Mouse (Mus musculus) embryo, embryonic 10 days (tissue): ENCODE measurements around the gene Mroh2a.

ENCODE experiments used
- DNase-seq: peaks from one replicate; pipeline ENCODE4 v3.0.0-alpha.2; 2015; ENCODE audit warnings: low spot score

Gene Mroh2a

DNA sequence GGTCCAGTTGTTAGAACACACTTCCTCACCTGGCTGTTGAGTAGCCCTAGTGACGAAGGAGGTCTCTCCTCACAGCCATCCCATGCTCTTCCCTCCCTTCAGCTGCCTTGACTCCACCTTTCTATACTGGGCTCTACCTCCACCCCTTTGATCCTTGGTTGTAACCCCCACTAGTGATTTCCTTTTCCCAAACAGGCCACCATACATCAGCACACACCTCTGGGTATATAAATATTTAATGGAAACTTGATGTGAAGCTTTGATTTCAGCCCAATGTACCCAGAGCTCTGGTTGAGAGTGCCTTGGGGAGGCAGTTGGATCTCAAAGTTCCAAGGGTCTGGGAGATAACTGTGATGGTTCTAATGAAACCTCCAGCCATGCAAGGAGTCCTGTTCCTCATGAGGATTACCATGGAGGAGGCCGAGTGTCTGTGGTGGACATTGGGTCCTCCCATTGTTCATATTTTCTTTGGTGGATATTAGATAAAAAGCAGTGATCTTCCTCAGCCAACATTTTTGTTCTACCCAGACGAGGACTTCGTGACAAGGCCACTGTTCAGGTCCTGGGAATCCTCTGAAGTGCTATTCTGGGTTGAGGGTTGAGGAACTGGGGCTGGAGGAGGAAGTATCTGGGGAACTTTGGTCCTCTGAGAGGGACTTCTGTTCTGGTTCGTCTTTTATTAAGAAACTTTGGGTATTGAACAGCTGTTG is at the start of gene Mroh2a:
Gene Mroh2a (plus strand): TSS at position 317 of the 710 bp plus-strand sequence.
- no peak for DNase-seq

DNA sequence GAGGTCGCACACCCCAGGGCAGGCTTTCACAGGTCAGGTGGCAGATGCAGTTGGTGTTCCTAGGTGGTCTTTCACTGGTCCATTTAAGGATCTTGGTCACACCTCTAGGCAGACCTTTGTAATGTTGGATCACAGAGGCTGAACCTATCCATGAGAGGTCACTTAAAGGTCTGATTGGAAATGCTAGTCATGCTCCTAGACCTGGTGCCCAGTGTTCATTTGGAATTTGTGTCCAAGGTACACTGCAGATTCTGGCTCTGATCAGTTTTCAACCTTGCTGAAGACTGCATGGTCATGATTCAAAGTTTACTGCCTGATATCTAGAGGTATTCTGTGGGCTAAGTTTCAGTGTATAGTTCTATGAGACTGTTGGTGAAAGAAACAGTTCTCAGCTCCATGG is 47.1 kb upstream of the Mroh2a start:
- no peak for DNase-seq

DNA sequence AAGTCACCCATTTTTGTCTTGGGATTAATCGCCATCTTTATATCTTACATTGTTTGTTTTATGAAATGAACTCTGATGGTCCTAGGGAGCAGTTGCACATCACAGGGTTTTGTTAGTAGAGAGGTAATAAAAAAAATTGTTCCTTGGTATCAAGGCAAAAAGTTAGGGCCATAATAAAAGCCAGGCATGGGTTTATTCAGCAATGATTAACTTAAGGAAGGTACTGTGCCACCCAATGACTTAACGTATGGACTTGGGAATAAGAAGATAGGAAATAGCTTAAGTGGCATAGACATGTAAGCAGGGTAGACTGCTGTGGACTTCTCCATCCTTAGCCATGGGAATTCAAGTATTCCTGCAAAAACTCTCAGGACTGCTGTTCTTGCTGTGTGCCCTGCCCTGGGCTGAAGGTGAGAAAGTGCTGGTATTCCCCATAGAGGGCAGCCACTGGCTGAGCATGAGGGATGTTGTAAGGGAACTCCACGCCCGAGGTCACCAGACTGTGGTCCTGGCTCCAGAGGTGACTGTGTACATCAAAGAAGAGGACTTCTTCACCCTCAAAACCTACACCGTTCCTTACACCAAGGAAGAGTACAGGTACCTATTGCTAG is 40.4 kb upstream of the Mroh2a start:
- no peak for DNase-seq

DNA sequence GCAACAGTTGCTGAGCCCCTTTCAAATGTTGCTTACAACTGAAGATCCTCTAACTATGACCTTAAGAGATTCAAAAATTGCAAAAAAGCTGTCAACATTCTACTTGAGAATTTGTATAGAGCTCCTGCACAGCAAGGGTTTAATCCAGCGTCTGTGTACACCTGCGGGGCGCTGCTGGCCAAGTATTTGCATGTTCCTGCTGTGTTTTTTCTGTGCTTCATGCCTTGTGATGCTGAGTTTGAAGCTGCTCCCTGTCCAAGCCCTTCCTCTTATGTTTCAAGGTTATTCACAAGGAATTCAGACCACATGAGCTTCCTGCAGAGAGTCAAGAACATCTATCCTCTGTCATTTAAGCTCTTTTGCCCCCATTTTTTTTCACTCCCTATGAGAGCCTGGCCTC is 34.6 kb upstream of the Mroh2a start:
- DNase-seq = no peak

DNA sequence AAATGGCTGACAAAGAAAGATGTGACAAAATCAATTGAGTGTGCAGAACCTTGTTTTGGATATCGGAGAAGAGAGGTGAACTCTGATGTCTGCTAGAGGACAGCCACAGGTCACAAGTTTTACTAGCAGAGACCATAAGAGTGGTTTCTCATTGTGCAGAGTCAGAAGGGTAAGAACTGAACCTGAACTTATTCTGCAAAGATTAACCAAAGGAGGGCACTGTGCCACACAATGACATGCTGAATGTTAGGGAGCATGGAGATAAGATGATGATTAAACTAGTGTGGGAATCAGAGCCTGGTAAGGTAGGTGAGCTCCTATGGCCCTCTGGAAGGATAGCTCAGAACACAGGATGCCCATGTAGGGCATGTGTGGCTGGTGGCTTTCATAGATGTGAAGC is 31.1 kb upstream of the Mroh2a start:
- DNase-seq = no peak

DNA sequence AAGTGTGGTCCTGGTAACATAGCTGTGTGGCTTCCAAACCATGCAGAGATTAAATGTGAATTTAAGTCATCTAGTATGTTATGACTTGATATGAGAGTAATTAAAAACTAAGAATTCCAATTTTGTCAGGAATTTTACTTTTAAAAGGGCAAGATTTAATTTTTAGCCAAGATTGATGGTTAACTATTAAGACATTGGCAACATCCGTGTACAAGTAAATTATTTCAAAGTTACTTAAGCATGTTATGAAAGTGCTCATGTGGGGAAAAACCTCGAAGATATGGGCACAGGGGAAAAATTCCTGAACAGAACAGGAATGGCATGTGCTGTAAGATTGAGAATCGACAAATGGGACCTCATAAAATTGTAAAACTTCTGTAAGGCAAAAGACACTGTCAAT is 29.3 kb upstream of the Mroh2a start:
- no peak for DNase-seq

DNA sequence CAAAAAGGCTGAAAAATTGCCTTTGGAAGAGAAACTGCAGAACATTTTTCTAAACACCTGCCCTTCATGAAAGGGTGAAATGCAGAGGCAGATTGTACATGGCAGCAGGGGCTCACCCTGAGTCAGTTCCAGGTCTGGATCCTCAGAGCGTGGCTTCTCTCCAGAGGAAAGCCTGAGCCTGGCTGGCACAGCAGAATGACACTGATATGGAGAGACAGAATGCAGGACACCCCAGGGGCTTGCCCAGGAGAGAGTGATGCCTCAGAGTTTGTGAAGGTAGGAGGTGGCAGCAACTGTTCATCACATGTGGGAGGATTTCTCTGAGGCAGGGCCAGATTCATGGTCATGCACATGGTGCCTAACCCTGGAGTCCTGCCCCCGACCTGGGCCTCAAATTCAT is 26.8 kb upstream of the Mroh2a start:
- DNase-seq = no peak

DNA sequence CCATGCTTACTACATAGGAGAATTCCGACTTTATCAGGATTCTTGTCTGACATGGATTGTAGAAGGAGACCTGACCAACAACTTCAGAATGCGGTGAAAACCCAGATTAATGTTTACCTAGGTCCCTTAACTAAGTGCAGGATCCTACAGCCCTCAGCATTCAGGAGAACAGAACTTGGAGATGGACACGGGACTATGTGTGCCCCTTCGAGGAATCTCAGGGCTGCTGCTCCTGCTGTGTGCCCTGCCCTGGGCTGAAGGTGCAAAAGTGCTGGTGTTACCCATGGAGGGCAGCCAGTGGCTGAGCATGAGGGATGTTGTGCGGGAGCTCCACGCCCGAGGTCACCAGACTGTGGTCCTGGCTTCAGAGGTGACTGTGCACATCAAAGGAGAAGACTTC is 26.3 kb upstream of the Mroh2a start, which contains the start of gene Ugt1a2:
Gene Ugt1a2 (plus strand): TSS at position 146 of the 400 bp plus-strand sequence.
- no peak for DNase-seq

DNA sequence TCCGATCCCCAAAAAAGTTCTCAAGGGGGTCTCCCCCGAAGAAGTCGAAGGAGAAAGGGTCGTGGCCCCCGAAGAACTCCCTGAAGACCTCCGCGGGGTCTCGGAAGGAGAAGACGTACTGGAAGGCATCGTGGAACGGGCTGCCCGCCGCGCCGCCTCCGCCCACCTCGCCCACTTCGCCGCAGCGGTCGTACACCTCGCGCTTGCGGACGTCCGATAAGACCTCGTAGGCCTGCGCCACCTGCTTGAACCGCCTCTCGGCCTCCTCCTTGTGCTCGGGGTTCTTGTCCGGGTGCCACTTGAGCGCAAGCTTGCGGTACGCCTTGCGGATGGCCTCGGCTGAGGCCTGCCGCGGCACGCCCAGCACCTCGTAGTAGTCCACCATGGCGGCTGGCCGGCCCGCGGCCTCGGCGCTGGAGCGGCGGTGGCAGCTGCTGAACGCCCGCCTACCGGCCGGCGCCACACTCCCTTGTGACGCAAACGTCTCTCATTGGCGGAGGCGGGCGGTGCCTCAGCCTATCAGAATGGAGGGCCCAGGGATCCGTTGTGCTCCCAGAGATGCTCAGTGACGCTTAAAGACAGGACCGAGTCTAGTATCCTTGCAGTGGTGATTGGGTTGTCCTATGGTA is 21.4 kb upstream of the Mroh2a start, which contains the start of gene Dnajb3:
Gene Dnajb3 (minus strand): TSS at position 489 of the 629 bp plus-strand sequence.
- DNase-seq = peak; percentile 94

DNA sequence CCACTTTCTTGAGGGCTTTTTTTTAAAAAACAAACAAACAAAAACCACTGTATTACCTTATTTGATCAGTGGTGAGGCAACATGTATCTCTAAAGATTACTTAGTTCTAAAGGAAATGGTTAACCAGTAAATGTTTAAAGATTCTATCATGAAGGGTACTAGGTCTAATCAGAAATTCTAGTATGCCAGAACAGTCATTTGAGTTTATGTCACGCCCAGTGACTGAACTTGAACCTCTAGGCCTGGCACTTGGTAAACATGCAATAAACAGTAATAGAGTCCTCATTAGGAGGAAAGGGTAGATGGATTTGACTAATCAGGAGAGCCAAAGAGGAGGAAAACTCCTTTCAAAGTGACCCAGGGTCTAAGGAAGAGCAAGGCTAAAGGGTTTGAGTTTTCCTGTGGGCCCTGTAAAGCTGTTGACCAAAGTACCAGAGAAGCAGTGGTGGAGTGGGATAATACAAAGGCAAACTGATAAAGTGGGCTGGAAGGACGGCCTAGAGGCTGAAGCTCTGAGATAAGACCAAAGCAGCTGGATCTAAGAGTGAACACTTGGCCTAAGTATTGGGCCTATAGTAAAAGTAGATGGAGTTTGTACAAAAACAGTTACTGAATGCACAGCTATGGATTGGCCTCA is 19.8 kb upstream of the Mroh2a start:
- DNase-seq = no peak

DNA sequence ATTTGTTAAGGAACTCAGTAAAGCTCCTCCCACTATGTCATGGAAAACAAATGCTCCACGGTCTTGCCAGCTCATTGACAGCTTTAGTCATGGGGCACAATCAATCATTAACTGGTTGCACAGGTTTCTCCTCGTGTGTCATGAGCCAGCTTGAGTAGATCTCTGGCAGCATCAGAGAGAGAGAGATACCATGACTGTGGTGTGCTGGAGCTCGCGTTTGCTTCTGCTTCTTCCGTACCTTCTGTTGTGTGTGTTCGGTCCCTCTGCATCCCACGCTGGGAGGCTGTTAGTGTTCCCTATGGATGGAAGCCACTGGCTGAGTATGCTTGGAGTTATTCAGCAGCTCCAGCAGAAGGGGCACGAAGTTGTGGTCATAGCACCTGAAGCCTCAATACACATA is 15.0 kb upstream of the Mroh2a start, which contains the start of gene Ugt1a1:
Gene Ugt1a1 (plus strand): TSS at position 148 of the 400 bp plus-strand sequence.
- peak; percentile 54 for DNase-seq

DNA sequence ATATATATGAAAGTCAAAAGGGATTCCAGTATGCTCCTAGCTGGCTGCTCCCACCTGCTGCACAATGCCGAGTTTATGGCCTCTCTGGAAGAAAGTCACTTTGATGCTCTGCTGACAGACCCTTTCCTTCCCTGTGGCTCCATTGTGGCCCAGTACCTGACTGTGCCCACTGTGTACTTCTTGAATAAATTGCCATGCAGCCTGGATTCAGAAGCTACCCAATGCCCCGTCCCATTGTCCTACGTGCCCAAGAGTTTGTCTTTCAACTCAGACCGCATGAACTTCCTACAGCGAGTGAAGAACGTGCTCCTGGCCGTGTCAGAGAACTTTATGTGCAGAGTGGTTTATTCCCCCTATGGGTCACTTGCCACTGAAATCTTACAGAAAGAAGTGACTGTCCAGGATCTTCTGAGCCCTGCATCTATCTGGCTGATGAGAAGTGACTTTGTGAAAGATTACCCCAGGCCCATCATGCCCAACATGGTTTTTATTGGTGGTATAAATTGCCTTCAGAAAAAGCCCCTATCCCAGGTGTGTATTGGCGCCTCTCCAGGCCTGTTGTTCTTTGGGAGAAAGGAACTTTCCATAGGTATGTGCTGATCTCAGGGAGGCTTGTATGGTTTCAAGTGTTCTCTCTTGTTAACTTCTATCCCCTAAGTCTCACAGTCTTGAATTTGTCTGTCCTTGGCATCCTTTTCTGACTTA is 14.3 kb upstream of the Mroh2a start:
- DNase-seq = no peak

DNA sequence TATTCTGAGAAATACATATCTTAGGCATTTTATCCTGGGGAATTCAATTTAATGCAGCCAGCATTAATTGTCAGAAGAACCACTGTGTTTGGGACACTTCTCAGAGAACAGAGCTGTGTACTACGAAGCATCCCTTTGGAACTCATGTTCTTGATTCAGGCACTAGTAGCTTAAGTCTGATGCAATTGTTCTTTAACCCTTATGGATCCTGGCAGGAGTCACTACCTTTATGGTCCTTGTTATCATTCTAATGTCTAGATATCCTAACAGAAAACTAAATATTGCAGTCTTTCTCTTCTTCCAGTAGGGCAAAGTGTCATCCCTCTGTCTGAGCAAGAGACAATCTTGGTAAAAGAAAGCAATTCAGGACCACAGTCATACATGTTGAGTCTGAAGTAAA is 13.7 kb upstream of the Mroh2a start:
- no peak for DNase-seq

DNA sequence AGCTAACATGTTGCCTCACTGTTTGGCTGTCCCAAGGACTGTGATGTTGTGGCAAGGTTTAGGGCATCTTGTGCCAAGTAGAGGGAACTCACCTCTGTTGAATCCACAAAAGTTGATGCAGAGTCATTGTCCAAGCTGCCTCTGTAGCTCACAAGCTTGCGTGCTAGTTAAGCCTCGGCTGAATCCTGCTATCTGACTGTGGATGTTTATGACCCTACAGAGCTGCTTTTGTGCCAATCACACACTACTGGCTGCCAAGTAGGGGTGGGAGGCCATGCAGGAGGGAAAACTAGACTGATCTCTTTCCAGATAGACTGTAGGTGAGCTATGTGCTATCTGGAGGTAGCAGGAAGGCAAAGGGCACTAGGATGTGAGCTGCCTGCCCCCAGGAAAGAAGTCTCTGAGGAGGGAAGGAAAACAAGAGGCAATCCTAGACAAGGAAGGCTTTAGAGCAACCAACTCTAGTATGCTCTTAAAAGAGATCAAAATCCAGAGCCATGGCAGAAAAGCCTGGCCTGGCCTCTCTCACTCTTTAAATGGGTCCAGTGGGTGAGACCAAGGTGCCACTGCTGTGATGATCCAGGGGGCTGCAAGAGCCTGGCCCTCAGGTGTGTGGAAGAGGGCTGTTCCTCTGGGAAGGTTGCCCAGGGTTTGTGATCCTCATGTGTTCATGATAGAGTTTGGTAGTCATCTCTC is 12.9 kb upstream of the Mroh2a start:
- DNase-seq = peak; percentile 11

DNA sequence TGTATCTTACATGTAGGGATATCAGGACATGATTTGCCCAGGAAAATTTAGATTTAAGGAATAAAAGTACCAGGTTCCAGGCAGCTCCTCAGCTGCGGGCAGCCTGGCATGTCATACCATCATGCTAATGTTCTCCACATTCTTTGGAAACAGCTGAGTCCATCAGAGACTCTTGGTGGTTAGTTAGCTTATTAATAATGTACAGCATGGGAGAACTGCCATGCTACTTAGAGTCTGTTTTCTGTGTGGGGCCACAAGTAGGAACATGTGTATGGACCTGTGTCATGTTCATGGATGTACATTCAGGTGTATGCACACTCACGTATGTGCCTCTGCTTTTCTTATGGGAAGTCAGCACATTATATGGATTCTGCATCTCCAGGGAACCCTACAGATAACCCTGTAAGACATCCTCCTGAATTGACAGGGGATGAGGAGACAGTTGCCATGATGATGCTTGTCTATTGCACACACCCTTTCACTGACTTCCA is 12.3 kb upstream of the Mroh2a start:
- no peak for DNase-seq

DNA sequence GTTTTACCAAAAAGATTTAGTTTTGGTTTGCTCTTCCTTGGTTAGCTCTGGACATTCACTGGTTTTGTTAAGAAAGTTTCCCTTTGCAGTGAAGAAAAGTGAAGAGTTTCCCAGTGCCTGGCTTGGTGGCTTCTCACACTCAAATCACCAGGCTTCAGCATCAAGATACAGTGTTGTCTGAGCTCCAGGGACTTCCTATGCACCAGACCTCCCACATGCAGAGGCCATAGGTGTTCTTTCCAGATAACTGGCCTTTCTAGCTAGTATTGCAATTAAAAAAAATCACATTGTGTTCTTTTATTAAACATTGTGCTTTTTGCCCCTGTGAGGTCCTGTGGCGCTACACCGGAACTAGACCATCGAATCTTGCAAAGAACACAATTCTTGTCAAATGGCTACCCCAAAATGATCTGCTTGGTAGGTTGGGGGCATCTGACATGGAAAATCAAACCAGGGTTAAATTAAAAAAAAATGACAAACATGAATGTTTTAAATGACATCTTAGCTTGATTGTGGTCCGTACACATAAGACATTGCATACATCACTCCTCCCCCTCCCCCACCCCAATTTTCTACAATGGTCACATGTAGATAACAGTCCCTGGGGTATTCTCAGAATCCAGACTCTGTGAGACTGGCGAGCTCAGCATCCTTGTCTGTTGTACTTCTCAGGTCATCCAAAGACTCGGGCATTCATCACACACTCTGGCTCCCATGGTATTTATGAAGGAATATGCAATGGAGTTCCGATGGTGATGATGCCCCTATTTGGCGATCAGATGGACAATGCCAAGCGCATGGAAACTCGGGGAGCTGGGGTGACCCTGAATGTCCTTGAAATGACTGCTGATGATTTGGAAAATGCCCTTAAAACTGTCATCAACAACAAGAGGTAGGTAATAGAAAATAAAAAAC is 11.1 kb upstream of the Mroh2a start:
- DNase-seq = peak; percentile 11

DNA sequence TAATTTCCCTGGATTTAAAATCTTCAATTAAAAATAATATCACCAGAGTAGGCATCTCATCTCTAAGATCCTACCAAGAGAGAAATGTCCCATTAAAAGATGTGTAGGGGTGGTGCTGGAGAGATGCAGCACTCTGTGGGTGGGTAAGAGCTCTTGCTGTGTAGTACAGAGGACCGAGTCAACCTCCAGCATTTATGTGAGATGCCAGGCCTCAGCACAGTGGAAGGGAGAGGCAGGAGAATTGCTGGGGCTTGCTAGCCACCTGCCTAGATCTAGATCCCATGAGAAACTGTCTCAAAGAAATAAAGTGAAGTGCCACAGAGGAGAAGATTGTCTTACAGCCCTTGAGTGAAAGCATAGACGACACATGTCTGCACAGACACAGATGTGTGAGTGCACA is 10.2 kb upstream of the Mroh2a start:
- DNase-seq = no peak

DNA sequence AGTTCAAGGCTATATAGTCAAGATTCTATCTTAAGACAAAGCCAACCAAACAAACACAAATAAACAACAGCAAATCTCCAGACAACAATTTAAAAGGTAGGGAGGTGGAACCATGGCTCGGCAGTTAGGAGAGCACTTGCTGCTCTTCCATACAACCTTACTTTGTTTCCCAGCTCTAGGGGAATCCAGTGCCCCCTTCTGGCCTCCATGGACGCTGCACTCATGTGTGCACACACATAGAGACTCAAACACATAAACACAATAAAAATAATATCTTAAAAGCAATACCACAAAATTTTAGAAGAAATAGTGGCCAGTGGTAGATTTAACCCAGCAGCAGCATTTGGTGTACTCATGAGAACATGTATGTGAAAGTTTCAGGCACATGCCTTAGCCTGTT is 9.6 kb upstream of the Mroh2a start:
- DNase-seq = no peak

DNA sequence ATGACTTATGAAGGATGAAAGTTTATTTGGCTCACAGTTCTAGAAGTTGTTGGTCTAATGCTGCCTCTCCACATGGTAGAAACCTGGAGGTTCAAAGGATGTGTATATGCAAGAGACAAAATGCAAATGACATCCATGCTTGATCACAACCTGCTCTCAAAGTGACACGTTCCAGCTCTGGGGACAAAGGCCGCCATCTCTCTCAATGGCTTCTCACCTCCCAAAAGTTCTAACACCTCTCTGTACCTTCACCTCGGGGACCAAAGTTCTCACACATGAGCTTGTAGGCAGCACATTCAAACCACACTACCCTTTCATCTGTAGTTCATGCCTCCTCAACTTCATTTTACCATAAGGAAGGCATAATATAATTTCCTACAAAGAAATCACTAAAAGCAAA is 9.2 kb upstream of the Mroh2a start:
- peak; percentile 8 for DNase-seq

DNA sequence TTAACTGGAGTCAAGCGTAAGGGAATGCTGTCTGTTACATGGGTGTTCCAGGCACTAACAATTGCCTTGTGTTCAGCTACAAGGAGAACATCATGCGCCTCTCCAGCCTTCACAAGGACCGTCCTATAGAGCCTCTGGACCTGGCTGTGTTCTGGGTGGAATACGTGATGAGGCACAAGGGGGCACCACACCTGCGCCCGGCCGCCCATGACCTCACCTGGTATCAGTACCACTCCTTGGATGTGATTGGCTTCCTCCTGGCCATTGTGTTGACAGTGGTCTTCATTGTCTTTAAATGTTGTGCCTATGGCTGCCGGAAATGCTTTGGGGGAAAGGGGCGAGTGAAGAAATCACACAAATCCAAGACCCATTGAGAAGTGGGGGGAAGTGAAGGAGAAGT is 8.7 kb upstream of the Mroh2a start:
- no peak for DNase-seq
